ENCODE assay signal across 11 mouse cellular contexts in the genomic region with DNA sequence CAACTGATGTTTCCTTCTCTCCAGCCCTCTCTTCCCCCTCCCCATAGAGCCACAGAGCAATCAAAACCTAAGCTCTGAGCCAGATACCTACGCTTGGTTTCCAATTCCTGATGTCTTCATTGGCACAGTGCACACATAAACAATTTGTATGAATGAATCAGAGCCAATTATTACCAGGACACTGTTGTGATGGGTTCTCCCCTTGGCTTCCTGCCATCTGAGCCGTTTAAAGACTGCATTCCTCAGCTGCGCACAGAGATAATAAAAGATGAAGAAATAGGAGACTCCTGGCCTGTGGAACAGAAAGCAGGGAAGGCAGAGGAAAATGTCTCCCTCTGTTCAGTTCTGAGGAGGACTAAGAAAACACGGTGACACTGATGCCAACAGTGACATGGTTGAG. TPM values are rescaled to one million over a fixed set of nuclear protein-coding genes. Genes with fewer than 3 reads are reported as not detected.
DNase-seq lines count a peak whose midpoint lies in the region; ATAC-seq and TF ChIP-seq lines count a peak whose summit lies in the region.
"Had no signal": no experiment of that assay in that cellular context is flagged by ENCODE, and none has a peak within 500 bp of the region (broad histone marks: within the 10 kb centered on the region; RNA-seq: fewer than 3 reads in every experiment).

No protein-coding gene starts in this region.

- H3K27ac ChIP-seq in intestine, embryonic 16.5 days (ENCODE audit: low read length), result no peak overlapping the region
- no peak overlapping the region for H3K27ac ChIP-seq in intestine, postnatal 0 days (ENCODE audit: low read depth, low read length)

- no peaks in the 10 kb centered on the region for H3K27me3 ChIP-seq in intestine, embryonic 16.5 days (replicated peaks; ENCODE audit: control insufficient read depth, insufficient read depth, low read length)
- no peaks in the 10 kb centered on the region for H3K27me3 ChIP-seq in intestine, postnatal 0 days (replicated peaks; ENCODE audit: control insufficient read depth, insufficient read depth, low read length)

- no peak overlapping the region for H3K4me3 ChIP-seq in intestine, embryonic 16.5 days (ENCODE audit: low read length)
- H3K4me3 ChIP-seq in intestine, postnatal 0 days (ENCODE audit: low read depth, low read length), result no peak overlapping the region
- H3K4me3 ChIP-seq: erythroblast, embryonic 14.5 days had no signal

- no peak for TF ChIP-seq CTCF in intestine, postnatal 0 days (IDR thresholded peaks at IDR 0.05; ENCODE audit: low read depth)

- ATAC-seq in intestine, embryonic 16.5 days, result peak; percentile 50; the same call in 1 of the 2 replicates
- ATAC-seq in intestine, postnatal 0 days, result no peak

- no peak overlapping the region for H3K9ac ChIP-seq in intestine, embryonic 16.5 days (ENCODE audit: low read depth, low read length)
- no peak overlapping the region for H3K9ac ChIP-seq in intestine, postnatal 0 days (ENCODE audit: low read depth, low read length)

- peak; percentile 3 for DNase-seq in right cerebral cortex, adult 18-20 months
- DNase-seq in right cerebral cortex, postnatal 36 days (ENCODE audit: low spot score in 2 of 2), result no peak
- peak; percentile 32 to 38 for DNase-seq in layer of hippocampus, adult 8-10 months (ENCODE audit: low spot score in 2 of 2)
- peak; percentile 13 for DNase-seq in lung, postnatal 36 days
- DNase-seq in left cerebral cortex, adult 11 months (ENCODE audit: low spot score), result no peak
- DNase-seq: kidney, adult 2 months had no signal

- no peak overlapping the region for H3K4me2 ChIP-seq in intestine, embryonic 16.5 days (ENCODE audit: low read depth, low read length)
- no peak overlapping the region for H3K4me2 ChIP-seq in intestine, postnatal 0 days (replicated peaks; ENCODE audit: low read depth)
- H3K4me2 ChIP-seq: liver, embryonic 11.5 days had no signal

- H3K4me1 ChIP-seq in intestine, embryonic 16.5 days (ENCODE audit: control insufficient read depth, insufficient read depth, low read length), result 0 out of 2 replicates have a peak, but pooled peaks cover 7% of the 10 kb centered on the region
- H3K4me1 ChIP-seq in intestine, postnatal 0 days (replicated peaks; ENCODE audit: control insufficient read depth, insufficient read depth, low read length), result no peaks in the 10 kb centered on the region

- H3K9me3 ChIP-seq in intestine, embryonic 16.5 days (ENCODE audit: control insufficient read depth, low read length), result no peaks in the 10 kb centered on the region
- H3K9me3 ChIP-seq in intestine, postnatal 0 days (ENCODE audit: control insufficient read depth), result no peaks in the 10 kb centered on the region

- H3K36me3 ChIP-seq in intestine, embryonic 16.5 days (ENCODE audit: control insufficient read depth, insufficient read depth, low read length), result no peaks in the 10 kb centered on the region
- no peaks in the 10 kb centered on the region for H3K36me3 ChIP-seq in intestine, postnatal 0 days (ENCODE audit: control insufficient read depth, insufficient read depth)

- 13% methylated on average over 4 of the region's 4 CpGs for WGBS in intestine, embryonic 16.5 days
- WGBS in intestine, postnatal 0 days, result 36% methylated on average over 4 of the region's 4 CpGs

RNA-seq across cellular contexts. Expression of a gene that starts 25.6 kb away (rescaled TPM):
- not detected in 2 replicates for polyA plus RNA-seq in intestine, embryonic 16.5 days (2015; fragmentation: Nextera tagmentation; extraction: Ambion mirVana)
- not detected in 2 replicates for polyA plus RNA-seq in intestine, postnatal 0 days (2015; fragmentation: Nextera tagmentation; extraction: Ambion mirVana)
- not detected for total RNA-seq in layer of hippocampus, adult 8-10 months (2022)
- polyA plus RNA-seq: erythroblast, embryonic 14.5 days; heart, embryonic 14.5 days; kidney, adult 2 months; liver, embryonic 11.5 days had no signal

Comparison
In these comparisons a context has a peak if more than half of its experiments do, and no peak if none do; other contexts are left out.
1. DNase-seq: peak in right cerebral cortex, adult 18-20 months (single experiment), layer of hippocampus, adult 8-10 months (2 of 2) and lung, postnatal 36 days (single experiment); none in right cerebral cortex, postnatal 36 days (0 of 2) and left cerebral cortex, adult 11 months (single experiment).